Mouse (Mus musculus) MEL (cell line): ENCODE results near the gene Atp1a2. TPM values are rescaled to one million over a fixed set of nuclear protein-coding genes. Genes with fewer than 3 reads are reported as not detected.

Source experiments
- DNase-seq: peaks from one replicate; pipeline ENCODE4 v3.0.0; 2011; ENCODE audit warnings: low read depth, low spot score
- H3K27ac ChIP-seq: 2 replicates; pipeline ENCODE4 v1.5.1; 2012; ENCODE audit warnings: low read depth, mild to moderate bottlenecking, control low read depth, low read length, moderate library complexity; ENCODE audit not compliant: control insufficient read depth
- H3K27me3 ChIP-seq, 2 experiments: fragments of 150-350 bp in 1 of 2; sonication (generic) in 1 of 2; 2 replicates each; pipeline ENCODE4 v1.6.1; 2012; ENCODE audit warnings: low read length in 2 of 2, mild to moderate bottlenecking in 2 of 2, improper control_type of control experiment in 1 of 2, moderate library complexity in 1 of 2; ENCODE audit not compliant: insufficient read depth in 2 of 2, control insufficient read depth in 1 of 2
- H3K36me3 ChIP-seq, 2 experiments: 2 replicates each; pipeline ENCODE4 v1.6.1; 2012 to 2014; ENCODE audit warnings: low read length in 2 of 2, improper control_type of control experiment in 1 of 2, inconsistent platforms in 1 of 2, mild to moderate bottlenecking in 1 of 2; ENCODE audit not compliant: insufficient read depth in 2 of 2, control insufficient read depth in 1 of 2
- H3K4me1 ChIP-seq, 2 experiments: fragments of 150-350 bp in 1 of 2; sonication (generic) in 1 of 2; 2 replicates each; pipeline ENCODE4 v1.6.1; 2012; ENCODE audit warnings: low read length in 2 of 2, improper control_type of control experiment in 1 of 2, mild to moderate bottlenecking in 1 of 2; ENCODE audit not compliant: insufficient read depth in 2 of 2, control insufficient read depth in 1 of 2
- H3K4me3 ChIP-seq, 2 experiments: fragments of 150-350 bp in 1 of 2; sonication (generic) in 1 of 2; 2 replicates each; pipeline ENCODE4 v1.5.1; 2012; ENCODE audit warnings: low read depth in 2 of 2, low read length in 2 of 2, mild to moderate bottlenecking in 2 of 2, moderate library complexity in 2 of 2, control low read depth in 1 of 2, improper control_type of control experiment in 1 of 2; ENCODE audit not compliant: control insufficient read depth in 1 of 2, insufficient read depth in 1 of 2
- H3K79me2 ChIP-seq: 2 replicates; pipeline ENCODE4 v1.6.1; 2012; ENCODE audit warnings: mild to moderate bottlenecking, low read length, moderate library complexity; ENCODE audit not compliant: control insufficient read depth, poor library complexity, insufficient read depth
- H3K9ac ChIP-seq: 2 replicates; pipeline ENCODE4 v1.6.1; 2012; ENCODE audit warnings: low read depth, mild to moderate bottlenecking, control low read depth, low read length, moderate library complexity; ENCODE audit not compliant: control insufficient read depth, poor library complexity, severe bottlenecking
- H3K9me3 ChIP-seq: fragments of 150-350 bp; sonication (generic); replicated peaks from 2 replicates; pipeline ENCODE4 v1.6.1; 2012; ENCODE audit warnings: mild to moderate bottlenecking, low read length, improper control_type of control experiment, moderate library complexity; ENCODE audit not compliant: insufficient read depth
- BHLHE40 ChIP-seq: IDR thresholded peaks from 2 replicates; pipeline ENCODE4 v1.6.1; 2012; ENCODE audit warnings: low read depth, mild to moderate bottlenecking, inconsistent platforms, low read length, improper control_type of control experiment, borderline replicate concordance
- CHD1 ChIP-seq: IDR thresholded peaks from 2 replicates; pipeline ENCODE4 v1.6.1; 2012; ENCODE audit warnings: low read depth, mild to moderate bottlenecking, inconsistent platforms, low read length, improper control_type of control experiment
- CHD2 ChIP-seq: IDR thresholded peaks from 2 replicates; pipeline ENCODE4 v1.6.1; 2011; ENCODE audit warnings: low read length, improper control_type of control experiment
- E2F4 ChIP-seq: IDR thresholded peaks from 2 replicates; pipeline ENCODE4 v1.6.1; 2011; ENCODE audit warnings: low read depth, low read length, improper control_type of control experiment, borderline replicate concordance
- ELF1 ChIP-seq: IDR thresholded peaks from 2 replicates; pipeline ENCODE4 v1.6.1; 2014; ENCODE audit warnings: low read depth, mild to moderate bottlenecking, inconsistent platforms, low read length, improper control_type of control experiment, moderate library complexity
- EP300 ChIP-seq, 2 experiments: IDR thresholded peaks; 2 replicates each; pipeline ENCODE4 v1.6.1; 2011; ENCODE audit warnings: improper control_type of control experiment in 2 of 2, low read length in 2 of 2, low read depth in 1 of 2, mild to moderate bottlenecking in 1 of 2
- GABPA ChIP-seq: IDR thresholded peaks from 2 replicates; pipeline ENCODE4 v1.6.1; 2012; ENCODE audit warnings: low read depth, mild to moderate bottlenecking, inconsistent platforms, low read length, improper control_type of control experiment, moderate library complexity
- GATA1 ChIP-seq: IDR thresholded peaks from 2 replicates; pipeline ENCODE4 v1.6.1; 2011; ENCODE audit warnings: low read depth, low read length, improper control_type of control experiment
- HCFC1 ChIP-seq: IDR thresholded peaks from 2 replicates; pipeline ENCODE4 v1.6.1; 2012; ENCODE audit warnings: low read depth, mild to moderate bottlenecking, inconsistent platforms, low read length, improper control_type of control experiment, moderate library complexity
- JUND ChIP-seq: IDR thresholded peaks from 2 replicates; pipeline ENCODE4 v1.6.1; 2011; ENCODE audit warnings: low read depth, mild to moderate bottlenecking, improper control_type of control experiment, low read length
- KAT2A ChIP-seq: conservative IDR thresholded peaks from 2 replicates; pipeline ENCODE4 v1.6.1; 2012; ENCODE audit warnings: low read depth, low read length, improper control_type of control experiment, inconsistent platforms
- MAFK ChIP-seq: IDR thresholded peaks from 2 replicates; pipeline ENCODE4 v1.6.1; 2011; ENCODE audit warnings: low read depth, mild to moderate bottlenecking, low read length, improper control_type of control experiment, borderline replicate concordance
- MAZ ChIP-seq: IDR thresholded peaks from 2 replicates; pipeline ENCODE4 v1.6.1; 2012; ENCODE audit warnings: low read depth, mild to moderate bottlenecking, inconsistent platforms, low read length, improper control_type of control experiment
- MXI1 ChIP-seq: IDR thresholded peaks from 2 replicates; pipeline ENCODE4 v1.6.1; 2011; ENCODE audit warnings: mild to moderate bottlenecking, low read depth, low read length, improper control_type of control experiment
- MYB ChIP-seq: IDR thresholded peaks from 2 replicates; pipeline ENCODE4 v1.6.1; 2011; ENCODE audit warnings: mild to moderate bottlenecking, low read depth, low read length, improper control_type of control experiment
- NRF1 ChIP-seq: IDR thresholded peaks from 2 replicates; pipeline ENCODE4 v1.6.1; 2014; ENCODE audit warnings: low read depth, mild to moderate bottlenecking, inconsistent platforms, low read length, improper control_type of control experiment, moderate library complexity; ENCODE audit not compliant: poor library complexity, insufficient read depth, severe bottlenecking
- POLR2A ChIP-seq, 2 experiments: IDR thresholded peaks; 2 replicates each; pipeline ENCODE4 v1.6.1; 2011 to 2012; ENCODE audit warnings: low read length in 2 of 2, mild to moderate bottlenecking in 2 of 2, control low read depth in 1 of 2, improper control_type of control experiment in 1 of 2, low read depth in 1 of 2, moderate library complexity in 1 of 2; ENCODE audit not compliant: control insufficient read depth in 1 of 2, insufficient read depth in 1 of 2, poor library complexity in 1 of 2
- POLR2AphosphoS2 ChIP-seq: IDR thresholded peaks from 2 replicates; pipeline ENCODE4 v1.6.1; 2011; ENCODE audit warnings: low read length, improper control_type of control experiment
- RAD21 ChIP-seq: IDR thresholded peaks from 2 replicates; pipeline ENCODE4 v1.6.1; 2011; ENCODE audit warnings: mild to moderate bottlenecking, low read depth, low read length, improper control_type of control experiment
- RCOR1 ChIP-seq: IDR thresholded peaks from 2 replicates; pipeline ENCODE4 v1.6.1; 2012; ENCODE audit warnings: low read depth, mild to moderate bottlenecking, inconsistent platforms, low read length, improper control_type of control experiment
- SIN3A ChIP-seq: IDR thresholded peaks from 2 replicates; pipeline ENCODE4 v1.6.1; 2012; ENCODE audit warnings: low read length, improper control_type of control experiment, inconsistent platforms
- SMC3 ChIP-seq: IDR thresholded peaks from 2 replicates; pipeline ENCODE4 v1.6.1; 2011; ENCODE audit warnings: low read depth, low read length, improper control_type of control experiment
- TAL1 ChIP-seq: IDR thresholded peaks from 2 replicates; pipeline ENCODE4 v1.6.1; 2012; ENCODE audit warnings: mild to moderate bottlenecking, inconsistent platforms, low read length, moderate library complexity, mixed read lengths
- TCF12 ChIP-seq: IDR thresholded peaks from 2 replicates; pipeline ENCODE4 v1.6.1; 2014; ENCODE audit warnings: low read depth, mild to moderate bottlenecking, inconsistent platforms, low read length, improper control_type of control experiment, moderate library complexity
- USF2 ChIP-seq, 2 experiments: IDR thresholded peaks; 2 replicates each; pipeline ENCODE4 v1.6.1; 2011 to 2012; ENCODE audit warnings: improper control_type of control experiment in 2 of 2, low read length in 2 of 2, borderline replicate concordance in 1 of 2, inconsistent platforms in 1 of 2, low read depth in 1 of 2, mild to moderate bottlenecking in 1 of 2; ENCODE audit not compliant: insufficient read depth in 1 of 2
- ZC3H11A ChIP-seq: IDR thresholded peaks from 2 replicates; pipeline ENCODE4 v1.6.1; 2012; ENCODE audit warnings: low read depth, mild to moderate bottlenecking, inconsistent platforms, low read length, improper control_type of control experiment
- ZMIZ1 ChIP-seq: IDR thresholded peaks from 2 replicates; pipeline ENCODE4 v1.6.1; 2012; ENCODE audit warnings: low read depth, mild to moderate bottlenecking, inconsistent platforms, low read length, improper control_type of control experiment, moderate library complexity
- ZNF384 ChIP-seq: IDR thresholded peaks from 2 replicates; pipeline ENCODE4 v1.6.1; 2012; ENCODE audit warnings: low read depth, mild to moderate bottlenecking, inconsistent platforms, low read length, improper control_type of control experiment
- polyA plus RNA-seq, 2 experiments: library from polyadenylated mRNA; stranded (reverse) in 1 of 2; unstranded in 1 of 2; fragments of >175 nt in 1 of 2; fragments of >200 nt in 1 of 2; gene quantifications; 2 replicates each; pipeline versions ENCODE4 v1.2.1 to v1.2.4; 2012; ENCODE audit warnings: low replicate concordance in 2 of 2, low read depth in 1 of 2; ENCODE audit not compliant: insufficient read length in 2 of 2, insufficient read depth in 1 of 2, missing spikeins in 1 of 2
- total RNA-seq: library from RNA; depleted of rRNA; stranded (reverse); fragments of 300-350 nt; gene quantifications from 2 replicates; pipeline ENCODE4 v1.2.3, GENCODE M21; 2012

Gene Atp1a2
- total and polyA plus RNA-seq, 3 experiments = 0.04 TPM; not detected in 2

DNA sequence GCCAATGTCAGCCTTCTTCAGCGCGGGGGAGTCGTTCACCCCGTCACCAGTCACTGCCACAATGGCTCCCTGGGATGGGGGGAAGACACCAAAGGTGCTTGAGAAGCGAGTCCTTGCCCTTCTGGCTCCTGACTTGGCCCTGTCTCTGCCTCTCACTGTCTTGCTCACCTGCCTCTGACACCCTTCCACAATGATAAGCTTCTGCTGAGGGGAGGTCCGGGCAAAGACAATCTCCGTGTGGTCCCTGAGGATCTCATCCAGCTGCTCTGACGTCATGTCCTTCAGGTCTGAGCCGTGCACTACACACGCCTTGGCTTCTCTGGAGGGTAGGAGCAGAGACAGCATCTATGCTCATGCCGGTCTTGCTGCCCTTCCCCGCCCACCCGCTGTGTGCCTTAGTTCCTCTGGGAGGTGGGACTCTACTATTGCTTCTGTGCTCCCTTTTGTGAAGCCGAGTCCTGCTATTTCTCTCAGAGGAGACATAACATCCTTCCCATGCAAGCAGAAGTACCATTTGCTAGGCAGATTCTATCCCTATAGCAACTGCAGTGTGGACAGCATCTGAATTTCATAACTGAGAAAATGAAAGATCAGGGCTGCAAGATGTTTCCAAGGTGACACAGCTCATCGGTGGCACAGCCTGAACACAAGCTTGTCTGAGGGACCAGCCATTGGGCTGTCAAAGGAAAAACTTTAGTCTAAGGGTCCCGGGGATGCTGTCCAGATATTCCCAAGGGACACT is 17.9 kb downstream of the Atp1a2 start:
- peaks cover 0 to 16% of the 10 kb centered on the region in 2 experiments; a peak in 2 of 4 replicates for H3K36me3 ChIP-seq
- no peak for TF ChIP-seq USF2 (IDR thresholded peaks at IDR 0.05; ENCODE audit: borderline replicate concordance in 1 of 2, insufficient read depth in 1 of 2, low read depth in 1 of 2, low read length in 2 of 2)
- TF ChIP-seq MYB = no peak
- TF ChIP-seq SMC3 = no peak
- no peak for TF ChIP-seq TCF12
- no peak for TF ChIP-seq E2F4
- no peak for TF ChIP-seq NRF1
- no peak for TF ChIP-seq KAT2A
- TF ChIP-seq ZC3H11A = no peak
- TF ChIP-seq MXI1 = no peak
- no peak for TF ChIP-seq CHD1
- TF ChIP-seq SIN3A = no peak
- no peak for TF ChIP-seq HCFC1
- TF ChIP-seq JUND = no peak
- TF ChIP-seq POLR2AphosphoS2 = no peak
- no peak for TF ChIP-seq POLR2A (IDR thresholded peaks at IDR 0.05; ENCODE audit: control insufficient read depth in 1 of 2, insufficient read depth in 1 of 2, low read depth in 1 of 2, low read length in 2 of 2, poor library complexity in 1 of 2)
- TF ChIP-seq ZMIZ1 = no peak
- TF ChIP-seq MAFK = no peak
- no peak for TF ChIP-seq GABPA
- TF ChIP-seq CHD2 = no peak
- peaks cover 6 to 28% of the 10 kb centered on the region in 2 experiments for H3K4me1 ChIP-seq
- no peak overlapping the region for H3K4me3 ChIP-seq
- H3K27ac ChIP-seq = no peak overlapping the region
- no peak overlapping the region for H3K9ac ChIP-seq
- H3K27me3 ChIP-seq = no peaks in the 10 kb centered on the region; a peak in 1 of 4 replicates
- no peaks in the 10 kb centered on the region for H3K79me2 ChIP-seq
- no peak for DNase-seq
- no peaks in the 10 kb centered on the region for H3K9me3 ChIP-seq

DNA sequence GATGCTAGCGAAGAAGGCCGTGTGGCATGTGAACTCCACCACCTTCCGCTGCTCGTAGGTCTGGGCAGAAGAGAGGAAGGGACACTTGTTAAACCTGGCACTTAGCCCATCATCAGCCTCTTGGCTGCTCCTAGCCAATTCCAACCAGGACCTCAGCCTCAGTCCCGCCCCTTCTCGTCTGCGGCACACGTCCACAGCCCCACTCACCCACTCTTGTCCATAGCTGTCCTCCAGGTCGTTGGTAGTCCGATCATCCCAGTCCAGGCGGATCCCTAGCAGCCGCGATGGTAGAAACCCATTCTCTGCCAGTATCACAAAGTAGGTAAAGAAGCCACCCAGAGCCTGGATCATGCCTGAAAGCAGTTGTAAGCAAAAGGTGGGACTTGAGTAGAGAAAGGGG is 19.5 kb downstream of the Atp1a2 start:
- no peaks in the 10 kb centered on the region for H3K79me2 ChIP-seq
- H3K4me3 ChIP-seq = no peak overlapping the region
- H3K27ac ChIP-seq = no peak overlapping the region
- H3K36me3 ChIP-seq = peaks cover 0 to 16% of the 10 kb centered on the region in 2 experiments; a peak in 2 of 4 replicates
- no peak overlapping the region for H3K9ac ChIP-seq
- no peak for DNase-seq
- H3K4me1 ChIP-seq = peaks cover 6 to 28% of the 10 kb centered on the region in 2 experiments
- H3K27me3 ChIP-seq = no peaks in the 10 kb centered on the region; a peak in 1 of 4 replicates
- TF ChIP-seq CHD2 (no peak), EP300 (IDR thresholded peaks at IDR 0.05; ENCODE audit: low read depth in 1 of 2, low read length in 2 of 2) (no peak), MAZ (no peak), GATA1 (no peak), E2F4 (no peak), RAD21 (no peak), BHLHE40 (no peak), TAL1 (no peak), SMC3 (no peak), RCOR1 (no peak), MAFK (no peak), HCFC1 (no peak), POLR2AphosphoS2 (no peak), TCF12 (no peak), NRF1 (no peak), ZNF384 (no peak), ELF1 (no peak)
- H3K9me3 ChIP-seq = no peaks in the 10 kb centered on the region
